Mouse (Mus musculus) adrenal gland, adult 18-20 months (tissue): Measurements from ENCODE around the gene Pp2d1. TPM values are rescaled to one million over a fixed set of nuclear protein-coding genes. Genes with fewer than 3 reads are reported as not detected.
"Not testable (repeated sequence)": the region's sequence is repeated elsewhere in the genome, so short reads cannot be mapped to it uniquely, and the experiment has no call there.

Experiments
- DNase-seq, 2 experiments: peaks; one replicate each; pipeline ENCODE4 v3.0.0; 2021 to 2022; ENCODE audit warnings: low spot score in 2 of 2
- long read RNA-seq, 2 experiments: library from polyadenylated mRNA; stranded (forward); transcript quantifications; one replicate each; pipeline ENCODE4 v2.0.0; 2021
- total RNA-seq, 2 experiments: library from RNA; stranded (reverse); gene quantifications; 1 replicate in 1 of 2; 2 replicates in 1 of 2; pipeline ENCODE4 v1.2.3; 2021

Pp2d1 gene
- total RNA-seq: not detected
- long read RNA-seq, experiment 1: 0 reads
- long read RNA-seq, experiment 2: 0 reads

- not testable (repeated sequence) for DNase-seq
Observed at GRCm38 (mm10) chr17:53539351-53539750, at the start of gene Pp2d1. Gene Pp2d1 (minus strand): TSS chr17:53539451.

GRCm38 (mm10) chr17:53588097-53588855 is 49.0 kb upstream of the Pp2d1 start:
- no peak for DNase-seq

- DNase-seq: peak; percentile 90 to 96
Observed at GRCm38 (mm10) chr17:53587074-53587851, 48.0 kb upstream of the Pp2d1 start.

- DNase-seq: no peak
Observed at GRCm38 (mm10) chr17:53583846-53584579, 44.8 kb upstream of the Pp2d1 start.

- no peak for DNase-seq
Observed at GRCm38 (mm10) chr17:53582805-53583204, 43.6 kb upstream of the Pp2d1 start.

- no peak for DNase-seq
Observed at GRCm38 (mm10) chr17:53582026-53582585, 42.9 kb upstream of the Pp2d1 start.

GRCm38 (mm10) chr17:53580237-53580636 is 41.0 kb upstream of the Pp2d1 start:
- DNase-seq: no peak

GRCm38 (mm10) chr17:53579612-53580011 is 40.4 kb upstream of the Pp2d1 start:
- no peak for DNase-seq

- no peak for DNase-seq
Observed at GRCm38 (mm10) chr17:53578776-53579175, 39.5 kb upstream of the Pp2d1 start.

- DNase-seq: no peak
Observed at GRCm38 (mm10) chr17:53578249-53578648, 39.0 kb upstream of the Pp2d1 start.

- no peak for DNase-seq
Observed at GRCm38 (mm10) chr17:53577754-53578153, 38.5 kb upstream of the Pp2d1 start.

- DNase-seq: no peak
Observed at GRCm38 (mm10) chr17:53577151-53577550, 37.9 kb upstream of the Pp2d1 start.

- DNase-seq: no peak
Observed at GRCm38 (mm10) chr17:53573019-53573556, 33.8 kb upstream of the Pp2d1 start.

GRCm38 (mm10) chr17:53570932-53571331 is 31.7 kb upstream of the Pp2d1 start:
- DNase-seq: not testable (repeated sequence)

GRCm38 (mm10) chr17:53570361-53570875 is 31.2 kb upstream of the Pp2d1 start:
- DNase-seq: no peak

GRCm38 (mm10) chr17:53569829-53570228 is 30.6 kb upstream of the Pp2d1 start:
- peak; percentile 68 to 72 for DNase-seq

GRCm38 (mm10) chr17:53568734-53569386 is 29.6 kb upstream of the Pp2d1 start:
- no peak for DNase-seq

GRCm38 (mm10) chr17:53568118-53568517 is 28.9 kb upstream of the Pp2d1 start:
- DNase-seq: peak; percentile 70 to 75

- DNase-seq: peak; percentile 64 to 68
Observed at GRCm38 (mm10) chr17:53567346-53568101, 28.3 kb upstream of the Pp2d1 start.
